Mouse (Mus musculus): ENCODE measurements at regions not wholly inside any gene's neighbourhood (a gene's known extent, or its start where the extent isn't known, plus 50 kb on each side); places are given as distances from the start of the nearest gene placed in this dataset.

GRCm38 (mm10) chr11:93808431-93808830 lies 77.1 kb downstream of the Utp18 start:
- DNase-seq (ENCODE audit: low read depth, low spot score), result no peak

DNA sequence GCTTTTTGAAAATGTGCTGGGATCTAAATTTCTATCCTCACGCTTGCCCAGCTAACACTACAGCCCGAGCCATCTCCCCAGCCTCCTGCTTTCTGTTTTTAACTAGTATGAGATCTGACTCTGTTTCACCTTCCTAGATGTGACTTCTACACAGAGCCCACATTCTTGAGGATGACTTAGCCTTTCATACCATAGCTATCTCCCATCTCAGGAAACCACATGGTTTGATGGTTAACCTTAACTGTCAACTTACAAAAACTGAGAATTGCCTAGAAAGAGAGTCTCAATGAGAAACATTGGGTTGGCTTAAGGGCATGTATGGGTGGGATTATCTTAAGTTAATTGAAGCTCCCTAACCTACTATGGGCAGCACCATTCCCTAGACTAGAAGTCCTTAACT lies 78.4 kb downstream of the Utp18 start:
- DNase-seq (ENCODE audit: low read depth, low spot score), result no peak

- DNase-seq (ENCODE audit: low read depth, low spot score), result no peak
These were observed 114.2 kb downstream of the Utp18 start for GRCm38 (mm10) chr11:93771143-93771940.

- no peak for DNase-seq (ENCODE audit: low read depth, low spot score)
These were observed 119.6 kb downstream of the Utp18 start for GRCm38 (mm10) chr11:93765961-93766360.

GRCm38 (mm10) chr11:93762832-93763530 lies 122.6 kb downstream of the Utp18 start:
- DNase-seq (ENCODE audit: low read depth, low spot score), result peak; percentile 64

DNA sequence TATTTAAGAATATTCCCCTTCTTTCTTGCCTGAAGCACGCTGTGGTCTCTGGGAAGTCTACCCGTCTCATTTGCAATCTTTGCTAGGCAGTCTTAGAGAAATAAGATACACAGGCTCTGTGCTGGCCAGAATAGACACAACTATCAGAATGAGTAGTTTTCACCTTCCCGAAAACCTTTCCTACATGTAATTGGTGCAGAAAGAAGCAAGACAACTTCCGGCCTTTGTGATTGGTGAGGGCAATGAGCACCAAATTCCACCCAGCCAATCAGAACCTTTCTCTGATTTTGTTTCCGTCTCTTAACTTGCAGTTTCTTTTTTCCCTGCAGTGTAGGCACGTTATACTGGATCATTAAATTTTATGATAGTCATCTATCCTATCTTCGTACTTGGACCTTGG lies 127.7 kb downstream of the Utp18 start:
- DNase-seq (ENCODE audit: low read depth, low spot score), result no peak

GRCm38 (mm10) chr11:93736618-93737017 lies 148.9 kb downstream of the Utp18 start:
- DNase-seq (ENCODE audit: low read depth, low spot score), result no peak

DNA sequence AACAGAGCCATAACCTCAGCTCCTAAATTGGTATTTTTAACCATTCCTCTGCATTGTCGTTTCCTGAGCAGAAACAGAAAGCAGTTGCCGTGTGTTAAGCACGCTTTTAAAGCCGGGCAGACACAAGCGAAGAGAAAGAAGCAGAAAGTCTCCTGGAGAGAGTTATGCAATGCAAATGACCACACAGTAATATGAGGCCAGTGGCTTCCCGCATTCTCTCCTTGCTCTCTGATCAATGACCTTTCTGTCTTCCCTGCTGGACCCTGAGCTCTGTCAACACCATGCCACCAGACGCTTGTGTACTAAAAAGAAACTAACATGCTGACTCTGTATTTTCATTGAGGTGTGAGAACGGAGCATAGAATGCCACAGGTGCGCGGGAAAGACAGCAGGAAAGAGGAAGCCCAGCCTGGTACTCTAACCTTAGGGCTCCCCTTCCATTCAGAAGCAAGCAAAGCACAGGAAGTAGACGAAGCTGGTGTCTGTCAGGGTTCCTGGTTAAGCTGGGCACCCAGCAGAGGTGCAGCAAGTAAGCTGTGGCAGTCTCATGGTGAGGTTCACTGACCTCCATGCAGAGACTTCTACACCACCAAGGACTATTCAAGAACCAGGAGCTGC lies 151.9 kb downstream of the Utp18 start:
- peak; percentile 12 for DNase-seq (ENCODE audit: low read depth, low spot score)

DNA sequence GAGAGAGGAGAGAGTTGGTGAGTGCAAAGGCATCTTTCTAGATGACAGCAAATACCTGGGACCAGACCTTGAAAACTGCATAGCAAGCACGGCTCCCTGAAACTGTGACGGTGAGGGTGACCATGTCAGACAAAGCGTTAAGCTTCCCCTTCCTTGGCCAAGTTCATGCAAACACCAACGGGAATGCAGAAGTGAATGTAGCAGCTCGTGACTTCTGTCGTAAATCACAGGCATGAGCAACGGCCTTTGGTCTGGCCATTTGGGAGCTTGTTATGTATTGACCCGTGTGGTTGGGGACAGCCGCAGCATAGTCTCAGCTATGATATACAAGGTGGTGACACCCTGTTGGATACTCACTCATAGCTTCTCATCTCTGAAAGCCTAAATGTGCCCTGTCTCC lies 156.4 kb downstream of the Utp18 start:
- DNase-seq (ENCODE audit: low read depth, low spot score), result no peak

- DNase-seq (ENCODE audit: low read depth, low spot score), result no peak
These were observed 160.3 kb downstream of the Utp18 start for GRCm38 (mm10) chr11:93725242-93725641.

- peak; percentile 26 for DNase-seq (ENCODE audit: low read depth, low spot score)
These were observed 166.4 kb downstream of the Utp18 start for GRCm38 (mm10) chr11:93719141-93719540.

GRCm38 (mm10) chr11:93709686-93710085 lies 175.9 kb downstream of the Utp18 start:
- DNase-seq (ENCODE audit: low read depth, low spot score), result no peak

DNA sequence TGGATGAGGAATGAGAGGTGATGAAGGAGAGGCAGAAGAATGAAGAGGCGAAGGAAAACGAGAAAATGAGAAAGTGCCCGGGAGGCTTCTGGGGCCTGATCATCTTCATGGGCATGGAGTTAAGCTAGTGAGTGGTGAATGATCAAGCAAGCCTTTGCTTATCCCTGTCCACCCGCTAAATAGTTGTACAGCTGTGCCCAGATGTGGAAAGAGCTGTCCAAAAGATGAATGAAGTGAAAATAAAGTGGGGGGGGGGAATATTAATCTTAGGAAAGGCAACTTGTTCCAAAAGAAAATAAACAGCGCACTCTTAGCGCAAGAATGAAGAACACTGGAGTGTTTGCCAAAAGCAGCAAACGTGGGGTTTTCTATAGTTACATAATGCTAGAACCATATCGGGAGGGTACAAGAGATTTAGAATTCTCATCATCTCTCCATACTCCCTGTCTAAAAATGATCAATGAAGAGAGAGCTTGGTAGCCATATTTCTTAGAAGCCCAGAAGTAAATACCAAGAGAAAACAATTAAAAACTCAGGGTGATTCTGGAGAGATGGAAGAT lies 188.5 kb downstream of the Utp18 start:
- no peak for DNase-seq (ENCODE audit: low read depth, low spot score)

- DNase-seq (ENCODE audit: low read depth, low spot score), result no peak
These were observed 189.3 kb downstream of the Utp18 start for GRCm38 (mm10) chr11:93696096-93696890.

GRCm38 (mm10) chr11:93683691-93684090 lies 201.9 kb downstream of the Utp18 start:
- DNase-seq (ENCODE audit: low read depth, low spot score), result no peak

- peak; percentile 31 for DNase-seq (ENCODE audit: low read depth, low spot score)
These were observed 209.3 kb downstream of the Utp18 start for GRCm38 (mm10) chr11:93676299-93676698.

DNA sequence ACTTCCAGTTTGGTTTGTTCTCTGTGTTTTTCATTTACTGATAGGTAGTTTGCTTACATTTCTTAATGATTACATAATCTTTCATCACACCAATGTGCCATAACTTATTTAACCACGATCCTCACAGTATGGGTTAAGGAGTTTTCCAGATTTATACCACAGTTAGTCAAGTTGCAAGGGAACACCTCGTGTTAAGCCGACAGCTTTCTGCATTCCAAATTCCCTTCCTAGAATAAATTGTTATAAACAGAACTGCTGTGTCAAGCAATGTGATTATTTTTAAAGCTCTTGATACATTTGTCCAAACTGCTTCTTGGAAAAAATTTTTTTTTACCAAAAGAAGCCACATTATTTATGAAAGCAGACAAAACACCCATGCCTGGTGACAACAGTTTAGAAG lies 213.5 kb downstream of the Utp18 start:
- no peak for DNase-seq (ENCODE audit: low read depth, low spot score)

DNA sequence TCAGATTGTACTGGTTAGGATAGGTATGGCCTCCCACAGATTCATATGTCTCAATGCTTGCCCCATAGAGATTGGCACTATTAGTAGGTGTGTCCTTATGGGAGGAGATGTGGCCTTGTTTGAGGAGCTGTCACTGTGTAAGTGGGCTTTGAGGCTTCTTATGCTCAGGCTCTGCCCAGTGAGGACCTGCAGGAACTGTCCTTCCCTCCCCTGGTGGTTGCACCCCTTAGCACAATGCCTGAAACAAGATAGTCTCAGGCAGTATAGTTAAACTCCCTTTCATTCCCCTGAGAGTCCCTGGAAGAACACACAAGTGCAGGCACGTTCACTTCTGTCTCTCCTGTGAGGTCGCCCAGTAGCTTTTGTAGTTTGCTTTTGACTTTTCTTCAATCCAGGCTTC lies 223.9 kb downstream of the Utp18 start:
- no peak for DNase-seq (ENCODE audit: low read depth, low spot score)

DNA sequence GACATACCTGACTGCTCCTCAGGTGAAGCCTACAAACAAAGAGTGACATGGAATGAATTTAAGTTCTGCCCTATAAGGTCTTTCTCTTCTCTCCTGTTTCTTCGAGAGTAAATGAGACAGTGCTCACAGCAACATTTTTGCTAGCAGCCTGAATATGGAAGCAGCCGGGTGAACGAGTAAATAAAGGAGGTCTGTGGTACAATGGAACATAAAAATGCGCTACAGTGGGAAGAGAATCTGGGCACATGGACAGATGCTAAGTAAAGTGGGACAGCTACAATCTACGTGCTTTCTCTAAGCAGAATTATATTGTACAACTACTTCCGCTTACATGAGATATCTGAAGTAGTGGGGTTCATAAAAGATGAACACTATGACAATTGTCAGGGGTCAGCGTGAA lies 225.2 kb downstream of the Utp18 start:
- no peak for DNase-seq (ENCODE audit: low read depth, low spot score)

DNA sequence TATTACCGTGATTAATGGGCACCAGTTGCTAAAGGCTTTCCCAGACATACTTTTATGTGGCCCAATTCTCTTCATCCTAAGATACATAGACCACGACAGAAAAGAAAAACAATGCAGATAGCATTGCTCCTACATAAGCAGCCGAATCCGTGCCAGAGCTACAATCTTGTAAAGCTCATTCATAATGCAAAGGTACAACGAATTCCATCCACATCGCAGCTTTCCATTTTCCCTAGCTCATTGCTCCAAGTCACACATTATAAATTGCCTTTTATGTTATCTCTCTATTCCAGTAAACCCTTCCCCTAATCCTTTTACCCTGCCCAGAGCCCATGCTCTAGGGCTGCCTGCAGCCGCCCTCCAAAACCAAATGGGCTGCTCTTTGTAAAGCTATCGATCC lies 226.8 kb downstream of the Utp18 start:
- DNase-seq (ENCODE audit: low read depth, low spot score), result no peak

DNA sequence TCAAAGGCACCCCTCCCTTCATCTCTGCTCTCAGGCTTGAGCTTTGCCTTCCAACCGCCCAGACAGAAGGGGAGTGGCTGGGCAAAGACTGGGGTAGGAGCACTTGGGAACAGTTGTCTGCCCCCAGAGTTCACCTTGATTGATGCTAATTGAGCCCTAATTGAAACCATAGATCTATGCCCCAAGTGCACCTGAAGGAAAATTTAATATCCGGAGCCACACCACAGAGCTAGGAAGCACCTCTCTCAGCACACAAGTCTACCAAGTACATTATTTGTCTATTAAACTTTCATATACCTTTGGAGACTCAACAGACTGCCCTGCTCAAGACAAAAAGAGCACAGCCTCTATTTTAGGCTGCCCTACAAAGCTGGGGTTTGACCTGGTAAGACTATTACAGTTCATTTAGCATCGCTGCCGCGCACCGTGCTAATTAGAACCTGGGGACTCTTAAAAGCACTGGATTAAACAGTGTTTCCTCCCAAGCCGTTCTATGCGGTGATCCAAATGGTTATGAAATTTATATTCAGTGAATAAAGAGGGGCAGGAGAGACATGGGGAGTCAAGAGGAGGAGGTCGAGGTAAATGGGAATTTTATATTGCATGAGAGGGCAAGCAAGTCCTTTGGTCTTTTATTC lies 229.8 kb downstream of the Utp18 start:
- DNase-seq (ENCODE audit: low read depth, low spot score), result no peak

Data from R1 (cell line).